Mouse (Mus musculus): ENCODE measurements around the gene Zzef1. TPM values are rescaled to one million over a fixed set of nuclear protein-coding genes. Genes with fewer than 3 reads are reported as not detected.

Gene Zzef1
- polyA plus RNA-seq, 1 experiment from 2014 or later = 3.5 TPM

- H3K4me1 ChIP-seq (ENCODE audit: insufficient read depth) = peaks cover 20% of the 10 kb centered on the region
- TF ChIP-seq EP300 (IDR thresholded peaks at IDR 0.05; ENCODE audit: low read depth) (no peak), CTCF (IDR thresholded peaks at IDR 0.05; ENCODE audit: low read depth) (no peak)
- H3K36me3 ChIP-seq (replicated peaks; ENCODE audit: insufficient read depth, low read length) = no peaks in the 10 kb centered on the region
- peaks cover 25% of the 10 kb centered on the region for H3K27me3 ChIP-seq (ENCODE audit: insufficient read depth, low read length)
- DNase-seq = peak; percentile 71
- WGBS (ENCODE audit: insufficient replicate concordance) = 3% methylated on average over 63 of the region's 70 CpGs
- ATAC-seq = peak; percentile 63
- H3K4me2 ChIP-seq (ENCODE audit: low read depth, low read length) = peak within 1 kb of the TSS; percentile 69
- H3K4me3 ChIP-seq (ENCODE audit: low read depth, low read length) = peak within 1 kb of the TSS; percentile 54
- H3K9me3 ChIP-seq (ENCODE audit: low read length) = no peaks in the 10 kb centered on the region
- H3K9ac ChIP-seq (replicated peaks) = peak within 1 kb of the TSS; percentile 60
- H3K27ac ChIP-seq (ENCODE audit: low read depth) = peak within 1 kb of the TSS; percentile 88
Measured at GRCm38 (mm10) chr11:72961072-72961980, 165.3 kb downstream of the Zzef1 start, which contains the start of gene Atp2a3. Atp2a3 (plus strand) TSS chr11:72961169.

- Histone ChIP-seq H3K4me2 (ENCODE audit: low read depth, low read length) (peak overlapping the region; percentile 69), H3K4me1 (ENCODE audit: insufficient read depth) (peaks cover 17% of the 10 kb centered on the region), H3K9me3 (ENCODE audit: low read length) (no peaks in the 10 kb centered on the region), H3K27ac (ENCODE audit: low read depth) (peak overlapping the region; percentile 88; the same call in 1 of the 2 replicates), H3K36me3 (replicated peaks; ENCODE audit: insufficient read depth, low read length) (no peaks in the 10 kb centered on the region), H3K4me3 (ENCODE audit: low read depth, low read length) (peak overlapping the region; percentile 54), H3K9ac (replicated peaks) (no peak overlapping the region), H3K27me3 (ENCODE audit: insufficient read depth, low read length) (peaks cover 25% of the 10 kb centered on the region)
- TF ChIP-seq CTCF (IDR thresholded peaks at IDR 0.05; ENCODE audit: low read depth) (no peak), EP300 (IDR thresholded peaks at IDR 0.05; ENCODE audit: low read depth) (no peak)
- 52% methylated on average over 2 of the region's 2 CpGs for WGBS (ENCODE audit: insufficient replicate concordance)
- no peak for DNase-seq
- no peak for ATAC-seq
Measured at GRCm38 (mm10) chr11:72962378-72962777, 166.4 kb downstream of the Zzef1 start.

GRCm38 (mm10) chr11:72963058-72963788, 167.2 kb downstream of the Zzef1 start:
- Histone ChIP-seq H3K36me3 (replicated peaks; ENCODE audit: insufficient read depth, low read length) (no peaks in the 10 kb centered on the region), H3K4me2 (ENCODE audit: low read depth, low read length) (peak overlapping the region; percentile 69), H3K4me3 (ENCODE audit: low read depth, low read length) (peak overlapping the region; percentile 54; the same call in 1 of the 2 replicates), H3K9ac (replicated peaks) (no peak overlapping the region), H3K27me3 (ENCODE audit: insufficient read depth, low read length) (peaks cover 25% of the 10 kb centered on the region), H3K27ac (ENCODE audit: low read depth) (peak overlapping the region; percentile 69), H3K4me1 (ENCODE audit: insufficient read depth) (peaks cover 15% of the 10 kb centered on the region), H3K9me3 (ENCODE audit: low read length) (no peaks in the 10 kb centered on the region)
- TF ChIP-seq EP300 (IDR thresholded peaks at IDR 0.05; ENCODE audit: low read depth) = no peak
- no peak for TF ChIP-seq CTCF (IDR thresholded peaks at IDR 0.05; ENCODE audit: low read depth)
- ATAC-seq (peak; percentile 43), DNase-seq (peak; percentile 36)
- WGBS (ENCODE audit: insufficient replicate concordance) = 42% methylated on average over 7 of the region's 7 CpGs

GRCm38 (mm10) chr11:72963789-72964294, 167.8 kb downstream of the Zzef1 start:
- Histone ChIP-seq H3K4me2 (ENCODE audit: low read depth, low read length) (peak overlapping the region; percentile 69), H3K4me1 (ENCODE audit: insufficient read depth) (peaks cover 15% of the 10 kb centered on the region), H3K9me3 (ENCODE audit: low read length) (no peaks in the 10 kb centered on the region), H3K9ac (replicated peaks) (no peak overlapping the region), H3K4me3 (ENCODE audit: low read depth, low read length) (no peak overlapping the region), H3K36me3 (replicated peaks; ENCODE audit: insufficient read depth, low read length) (no peaks in the 10 kb centered on the region), H3K27me3 (ENCODE audit: insufficient read depth, low read length) (peaks cover 23% of the 10 kb centered on the region), H3K27ac (ENCODE audit: low read depth) (peak overlapping the region; percentile 69)
- 59% methylated on average over 3 of the region's 3 CpGs for WGBS (ENCODE audit: insufficient replicate concordance)
- DNase-seq (no peak), ATAC-seq (peak; percentile 9; the same call in 1 of the 2 replicates)
- TF ChIP-seq CTCF (IDR thresholded peaks at IDR 0.05; ENCODE audit: low read depth) (no peak), EP300 (IDR thresholded peaks at IDR 0.05; ENCODE audit: low read depth) (no peak)

GRCm38 (mm10) chr11:72974995-72975503, 179.0 kb downstream of the Zzef1 start:
- no peak overlapping the region for H3K27ac ChIP-seq (ENCODE audit: low read depth)
- H3K4me3 ChIP-seq (ENCODE audit: low read depth, low read length) = no peak overlapping the region
- peaks cover 12% of the 10 kb centered on the region; the same call in 1 of the 2 replicates for H3K36me3 ChIP-seq (replicated peaks; ENCODE audit: insufficient read depth, low read length)
- no peak for TF ChIP-seq CTCF (IDR thresholded peaks at IDR 0.05; ENCODE audit: low read depth)
- no peak for TF ChIP-seq EP300 (IDR thresholded peaks at IDR 0.05; ENCODE audit: low read depth)
- ATAC-seq = no peak
- no peak overlapping the region for H3K4me2 ChIP-seq (ENCODE audit: low read depth, low read length)
- no peaks in the 10 kb centered on the region for H3K4me1 ChIP-seq (ENCODE audit: insufficient read depth)
- whole genome bisulfite sequencing (ENCODE audit: insufficient replicate concordance) = 77% methylated on average over 13 of the region's 13 CpGs
- no peaks in the 10 kb centered on the region for H3K9me3 ChIP-seq (ENCODE audit: low read length)
- no peak overlapping the region for H3K9ac ChIP-seq (replicated peaks)
- no peaks in the 10 kb centered on the region for H3K27me3 ChIP-seq (ENCODE audit: insufficient read depth, low read length)
- DNase-seq = peak; percentile 39

Small RNA genes within 50 kb of the gene (microRNA-seq; reads per million reads assigned to microRNA genes)
- gene Gm44467 = not detected

Other genes with a start within 250 kb of the Zzef1 start
- 1.8 and 1.9 TPM in 2 replicates for gene Spns3, start 245.7 kb upstream of the Zzef1 start, polyA plus RNA-seq (2015; fragmentation: Nextera tagmentation; extraction: Ambion mirVana)
- 28.1 and 28.6 TPM in 2 replicates for gene Ube2g1, start 188.9 kb upstream of the Zzef1 start, polyA plus RNA-seq (2015; fragmentation: Nextera tagmentation; extraction: Ambion mirVana)
- 3.8 and 5.0 TPM in 2 replicates for gene Ankfy1, start 106.2 kb upstream of the Zzef1 start, polyA plus RNA-seq (2015; fragmentation: Nextera tagmentation; extraction: Ambion mirVana)
- gene Cyb5d2, start 84 bp upstream of the Zzef1 start, polyA plus RNA-seq (2015; fragmentation: Nextera tagmentation; extraction: Ambion mirVana) = 4.1 TPM in 2 replicates
- gene Atp2a3, start 164.9 kb downstream of the Zzef1 start, polyA plus RNA-seq (2015; fragmentation: Nextera tagmentation; extraction: Ambion mirVana) = 13.5 and 14.6 TPM in 2 replicates
- 7.0 and 7.9 TPM in 2 replicates for gene P2rx1, start 202.9 kb downstream of the Zzef1 start, polyA plus RNA-seq (2015; fragmentation: Nextera tagmentation; extraction: Ambion mirVana)
- gene Camkk1, start 222.8 kb downstream of the Zzef1 start, polyA plus RNA-seq (2015; fragmentation: Nextera tagmentation; extraction: Ambion mirVana) = 0.76 and 0.78 TPM in 2 replicates